Mouse (Mus musculus) heart, embryonic 12.5 days (tissue): ENCODE data around the gene Rps6ka4. TPM values are rescaled to one million over a fixed set of nuclear protein-coding genes. Genes with fewer than 3 reads are reported as not detected.

Experiments
- ATAC-seq: fragments of 200-750 bp; cut with Nextera tagmentation; 2 replicates; pipeline ENCODE4 v1.8.0; 2017; ENCODE audit warnings: moderate TSS enrichment, moderate library complexity; ENCODE audit not compliant: insufficient number of reproducible peaks, low FRiP score
- H3K27ac ChIP-seq: fragments of 300-500 bp; sonication (generic); 2 replicates; pipeline ENCODE4 v1.5.1; 2016; ENCODE audit warnings: mild to moderate bottlenecking, moderate library complexity; ENCODE audit not compliant: poor library complexity, severe bottlenecking
- H3K27me3 ChIP-seq: fragments of 300-500 bp; sonication (generic); replicated peaks from 2 replicates; pipeline ENCODE4 v1.6.1; 2016; ENCODE audit warnings: mild to moderate bottlenecking, moderate library complexity
- H3K36me3 ChIP-seq: fragments of 300-500 bp; sonication (generic); 2 replicates; pipeline ENCODE4 v1.6.1; 2016; ENCODE audit warnings: mild to moderate bottlenecking, moderate library complexity
- H3K4me1 ChIP-seq: fragments of 300-500 bp; sonication (generic); replicated peaks from 2 replicates; pipeline ENCODE4 v1.6.1; 2016; ENCODE audit warnings: mild to moderate bottlenecking
- H3K4me2 ChIP-seq: fragments of 300-500 bp; sonication (generic); 2 replicates; pipeline ENCODE4 v1.6.1; 2016; ENCODE audit warnings: mild to moderate bottlenecking, moderate library complexity
- H3K4me3 ChIP-seq: fragments of 300-500 bp; sonication (generic); 2 replicates; pipeline ENCODE4 v1.5.1; 2016; ENCODE audit warnings: mild to moderate bottlenecking
- H3K9ac ChIP-seq: fragments of 300-500 bp; sonication (generic); 2 replicates; pipeline ENCODE4 v1.6.1; 2016; ENCODE audit warnings: mild to moderate bottlenecking, moderate library complexity
- H3K9me3 ChIP-seq: fragments of 300-500 bp; sonication (generic); replicated peaks from 2 replicates; pipeline ENCODE4 v1.6.1; 2016; ENCODE audit warnings: mild to moderate bottlenecking, moderate library complexity
- WGBS: fragments of 180-500 bp; shearing (Covaris S2); methylation state at CpG from one replicate; pipeline ENCODE4 v1.1.7; 2016; 5-methylcytosine and 5-hydroxymethylcytosine counted together
- polyA plus RNA-seq: library from polyadenylated mRNA; unstranded; fragments of >200 nt; fragmentation: Nextera tagmentation; extraction: Ambion mirVana; gene quantifications from 2 replicates; pipeline ENCODE4 v1.2.1, GENCODE M21; 2016

The Rps6ka4 gene
- polyA plus RNA-seq, 1 experiment from 2014 or later: 14.8 TPM

DNA sequence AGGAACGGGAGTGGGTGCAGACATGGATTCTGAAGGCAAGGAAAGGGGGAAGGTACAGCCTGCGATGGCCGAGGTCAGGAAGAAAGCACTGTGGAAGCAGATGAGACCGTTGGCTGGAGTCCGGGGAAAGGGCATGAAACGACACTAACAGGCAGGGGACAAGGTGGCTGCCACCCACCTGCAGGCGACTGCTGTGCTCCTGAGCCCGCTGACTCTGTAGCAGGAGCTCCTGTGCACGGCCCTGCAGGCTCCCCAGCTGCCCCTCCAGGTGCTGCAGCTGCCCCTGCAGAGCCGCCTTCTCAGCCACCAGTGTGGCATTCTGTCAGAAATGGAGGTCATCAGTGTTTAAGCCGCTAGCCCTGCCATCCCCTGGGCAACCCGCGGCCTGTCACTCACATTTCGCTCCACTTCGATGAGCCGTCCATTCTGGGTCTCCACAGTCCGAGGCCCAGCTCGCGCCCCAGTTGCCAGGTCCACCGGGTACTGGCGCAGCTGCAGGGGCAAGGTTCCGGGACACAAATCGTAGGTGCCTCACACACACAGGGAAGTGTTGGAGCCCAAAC, 9.2 kb upstream of the Rps6ka4 start:
- peaks cover 9% of the 10 kb centered on the region for H3K4me1 ChIP-seq
- no peak overlapping the region for H3K9ac ChIP-seq
- peaks cover 79% of the 10 kb centered on the region for H3K27me3 ChIP-seq
- ATAC-seq: no peak
- no peak overlapping the region for H3K27ac ChIP-seq
- no peak overlapping the region for H3K4me2 ChIP-seq
- 65% methylated on average over 23 of the region's 23 CpGs for WGBS
- no peak overlapping the region for H3K4me3 ChIP-seq
- no peaks in the 10 kb centered on the region for H3K36me3 ChIP-seq
- no peaks in the 10 kb centered on the region for H3K9me3 ChIP-seq

DNA sequence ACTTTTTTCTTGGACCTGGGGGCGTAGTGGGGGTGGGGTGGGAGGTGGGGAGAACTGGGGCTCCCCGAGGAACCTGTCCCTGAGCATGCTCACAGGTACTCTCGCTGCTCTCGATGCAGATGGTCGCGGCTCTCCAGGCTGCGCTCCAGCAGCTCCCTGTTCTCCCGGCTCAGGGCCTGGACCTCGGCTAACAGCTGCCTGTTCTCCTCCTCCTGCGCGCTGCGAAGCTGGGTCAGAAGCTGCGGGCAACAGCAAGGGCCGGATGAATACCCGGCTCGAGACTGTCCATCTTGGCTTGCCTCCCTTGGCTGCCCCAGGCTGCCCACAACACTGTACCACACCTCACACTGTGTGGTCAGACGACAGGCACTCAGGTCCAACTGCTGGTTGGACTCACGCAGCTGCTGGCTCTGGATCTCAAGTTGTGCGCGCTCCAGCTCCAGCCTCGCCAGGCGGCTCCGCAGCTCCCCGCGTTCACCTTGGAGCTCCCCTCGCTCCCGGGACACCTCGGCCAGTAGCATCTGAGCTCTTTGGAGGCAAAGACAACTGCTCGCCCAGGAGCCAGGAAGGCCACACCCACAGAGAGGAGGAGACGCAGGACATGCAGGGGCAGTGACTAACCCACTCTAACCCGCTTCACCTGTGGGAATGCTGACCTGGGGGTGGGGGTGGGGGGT, 7.5 kb upstream of the Rps6ka4 start:
- Histone ChIP-seq H3K27me3 (peaks cover 76% of the 10 kb centered on the region), H3K9ac (peak overlapping the region; percentile 42; the same call in 1 of the 2 replicates), H3K4me2 (peak overlapping the region; percentile 56), H3K4me3 (peak overlapping the region; percentile 21), H3K4me1 (peaks cover 9% of the 10 kb centered on the region), H3K9me3 (no peaks in the 10 kb centered on the region), H3K36me3 (no peaks in the 10 kb centered on the region), H3K27ac (no peak overlapping the region)
- ATAC-seq: no peak
- WGBS: 8% methylated on average over 31 of the region's 31 CpGs

DNA sequence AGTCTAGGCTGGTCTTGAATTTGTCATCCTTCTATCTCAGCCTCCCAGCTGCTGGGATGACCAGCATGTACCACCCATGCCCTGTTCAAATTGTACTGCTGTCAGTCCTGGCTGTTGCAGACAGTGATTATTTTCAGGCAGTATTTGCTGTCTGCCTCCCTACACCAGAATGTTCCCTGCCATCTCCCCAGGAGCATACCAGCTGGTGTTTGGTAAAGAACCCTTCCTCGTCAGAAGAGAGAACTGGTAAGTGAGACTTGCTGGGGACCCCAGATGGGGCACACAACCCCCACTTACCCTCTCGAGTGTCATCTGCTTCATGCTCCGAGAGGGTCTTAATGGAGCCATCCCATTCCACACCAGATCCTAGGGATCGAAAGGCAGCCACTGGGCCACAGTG, 5.6 kb upstream of the Rps6ka4 start:
- 70% methylated on average over 4 of the region's 4 CpGs for WGBS

DNA sequence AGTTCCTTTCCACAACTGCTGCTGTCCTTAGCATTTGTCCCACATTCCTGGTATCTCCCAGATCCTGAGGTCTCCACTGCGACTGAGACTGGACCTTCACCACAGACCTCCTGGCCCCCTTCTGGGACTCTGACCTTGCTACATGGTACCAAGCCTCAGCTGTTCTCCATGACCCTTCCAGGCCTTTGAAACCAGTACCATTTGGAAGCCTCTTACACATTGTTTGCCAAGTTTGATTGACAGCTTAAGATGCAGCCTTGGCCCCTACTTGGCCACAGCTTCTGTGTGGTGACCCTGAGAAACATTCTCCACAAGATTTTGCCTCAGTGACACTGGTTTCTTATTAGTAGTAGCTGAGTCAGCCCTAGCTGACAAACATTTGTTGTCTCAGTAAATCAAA, 1.9 kb upstream of the Rps6ka4 start:
- Histone ChIP-seq H3K9me3 (no peaks in the 10 kb centered on the region), H3K27ac (no peak overlapping the region), H3K4me3 (no peak overlapping the region), H3K4me1 (peaks cover 13% of the 10 kb centered on the region), H3K36me3 (peaks cover 14% of the 10 kb centered on the region), H3K27me3 (peaks cover 72% of the 10 kb centered on the region), H3K4me2 (no peak overlapping the region), H3K9ac (no peak overlapping the region)
- no peak for ATAC-seq
- WGBS: 53% methylated on average over 1 of the region's 1 CpGs

More for the DNA sequence above, 5.6 kb upstream of the Rps6ka4 start:
- H3K4me1 ChIP-seq: peaks cover 12% of the 10 kb centered on the region
- no peak for ATAC-seq
- H3K9ac ChIP-seq: no peak overlapping the region
- no peaks in the 10 kb centered on the region for H3K9me3 ChIP-seq
- peaks cover 85% of the 10 kb centered on the region for H3K27me3 ChIP-seq
- no peak overlapping the region for H3K4me3 ChIP-seq
- no peak overlapping the region for H3K4me2 ChIP-seq
- H3K36me3 ChIP-seq: no peaks in the 10 kb centered on the region
- H3K27ac ChIP-seq: no peak overlapping the region

DNA sequence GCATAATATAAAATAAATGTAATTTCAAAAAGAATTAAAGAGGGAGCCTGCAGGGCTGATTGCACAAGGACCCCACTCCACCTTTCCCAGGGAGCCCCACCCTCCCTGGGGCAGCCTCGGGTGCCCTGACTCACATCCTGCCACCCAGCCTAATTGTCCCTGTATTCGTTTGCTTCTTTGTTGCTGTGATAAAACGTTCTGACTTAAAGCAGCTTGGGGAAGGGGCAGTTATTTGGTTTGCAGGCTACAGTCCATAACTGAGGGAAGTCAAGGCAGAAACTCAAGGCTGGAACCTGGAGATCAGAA, 809 bp upstream of the Rps6ka4 start:
- no peak overlapping the region for H3K27ac ChIP-seq
- H3K4me2 ChIP-seq: peak overlapping the region; percentile 96
- no peak for ATAC-seq
- WGBS: 24% methylated on average over 3 of the region's 3 CpGs
- no peak overlapping the region for H3K9ac ChIP-seq
- no peak overlapping the region for H3K4me3 ChIP-seq
- peaks cover 25% of the 10 kb centered on the region for H3K36me3 ChIP-seq
- H3K9me3 ChIP-seq: no peaks in the 10 kb centered on the region
- H3K4me1 ChIP-seq: peaks cover 13% of the 10 kb centered on the region
- H3K27me3 ChIP-seq: peaks cover 71% of the 10 kb centered on the region

DNA sequence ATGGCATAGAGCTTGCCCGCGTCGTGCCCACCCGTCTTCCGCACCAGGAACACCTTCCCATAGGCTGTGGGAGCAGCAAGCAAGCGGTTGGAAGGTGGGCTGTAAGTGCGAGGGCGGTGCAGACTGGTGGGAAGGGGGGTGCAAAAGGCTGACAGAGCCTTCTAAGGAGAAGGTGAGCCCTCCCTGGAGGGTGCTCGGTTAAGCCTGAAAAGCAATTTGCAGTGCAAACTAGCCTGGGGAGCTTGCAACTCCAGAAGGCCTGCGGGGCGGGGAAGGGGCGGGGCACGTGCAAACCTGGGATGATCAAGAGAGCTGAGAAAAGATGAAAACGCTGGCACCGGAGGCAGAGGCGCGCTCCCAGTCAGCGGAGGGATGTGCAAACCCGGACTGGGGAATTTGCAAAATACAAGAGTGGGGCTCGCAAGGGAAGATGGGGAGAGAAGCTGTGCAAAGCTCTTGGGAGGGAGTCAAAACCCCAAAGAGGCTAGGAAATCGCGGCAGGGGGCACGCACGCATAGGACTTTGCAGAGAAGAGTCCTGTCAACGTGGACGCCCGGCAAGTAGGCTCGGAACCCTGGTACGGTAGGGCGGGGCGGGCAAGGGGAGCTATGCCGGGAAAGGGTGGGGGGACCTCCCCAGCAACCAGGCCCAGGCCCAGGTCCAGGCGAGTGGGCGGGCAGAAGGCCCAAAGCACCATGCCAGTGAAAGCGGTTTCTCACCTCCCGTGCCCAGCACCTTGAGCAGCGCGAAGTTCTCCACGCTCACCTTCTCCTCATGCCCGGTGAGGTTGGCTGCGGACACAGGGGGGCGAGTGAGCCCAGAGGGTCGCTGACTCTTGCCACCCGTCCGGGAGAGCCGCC, 591 bp downstream of the Rps6ka4 start:
- Histone ChIP-seq H3K4me1 (peaks cover 13% of the 10 kb centered on the region), H3K9ac (peak overlapping the region; percentile 82), H3K4me3 (peak overlapping the region; percentile 75), H3K27ac (no peak overlapping the region), H3K4me2 (peak overlapping the region; percentile 96), H3K9me3 (no peaks in the 10 kb centered on the region), H3K27me3 (peaks cover 67% of the 10 kb centered on the region), H3K36me3 (peaks cover 27% of the 10 kb centered on the region)
- 2% methylated on average over 46 of the region's 46 CpGs for WGBS
- ATAC-seq: peak; percentile 44

DNA sequence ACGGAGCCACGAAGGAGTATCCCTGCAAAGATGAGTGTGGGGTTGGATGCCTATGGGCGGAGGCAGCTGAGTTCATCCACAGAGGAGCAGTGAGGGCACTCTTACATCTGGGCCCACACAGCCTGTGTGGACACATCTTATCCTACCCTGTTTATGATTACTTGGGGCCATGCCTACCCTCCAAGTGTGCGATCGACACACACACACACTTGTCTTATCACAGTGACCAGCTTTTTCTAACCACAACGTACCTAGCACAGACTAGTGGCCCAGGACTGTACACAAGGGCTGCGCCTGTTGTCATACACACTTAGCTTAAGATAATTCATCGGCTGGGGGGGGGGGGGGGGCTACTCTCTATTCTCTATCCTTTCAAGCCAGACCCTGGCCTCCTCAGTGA, 8.1 kb downstream of the Rps6ka4 start:
- Histone ChIP-seq H3K27ac (no peak overlapping the region), H3K4me3 (no peak overlapping the region), H3K9ac (no peak overlapping the region), H3K4me2 (no peak overlapping the region), H3K36me3 (peaks cover 51% of the 10 kb centered on the region), H3K9me3 (no peaks in the 10 kb centered on the region), H3K27me3 (peaks cover 75% of the 10 kb centered on the region), H3K4me1 (peaks cover 16% of the 10 kb centered on the region)
- 81% methylated on average over 8 of the region's 8 CpGs for WGBS
- no peak for ATAC-seq

DNA sequence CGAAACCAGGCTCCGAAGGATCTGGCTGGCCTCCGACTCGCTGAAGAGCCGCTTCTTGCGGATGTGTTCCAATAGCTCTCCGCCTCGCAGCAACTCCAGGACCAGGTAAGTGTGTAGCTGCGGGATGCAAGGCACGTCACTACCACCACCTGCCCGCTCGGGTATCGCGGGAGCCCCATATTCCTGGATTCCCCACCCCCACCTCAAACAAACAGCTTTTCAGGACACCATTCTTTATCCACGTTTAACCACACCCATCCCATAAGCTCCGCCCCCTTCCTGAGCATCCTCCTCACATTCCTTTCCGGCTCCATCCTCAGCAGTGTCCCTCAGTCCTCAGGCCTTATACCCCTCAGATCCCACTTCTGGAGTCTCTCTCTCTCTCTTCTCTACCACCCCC, 9.1 kb downstream of the Rps6ka4 start:
- Histone ChIP-seq H3K27me3 (peaks cover 66% of the 10 kb centered on the region), H3K4me3 (peak overlapping the region; percentile 0; the same call in 1 of the 2 replicates), H3K9ac (no peak overlapping the region), H3K4me2 (peak overlapping the region; percentile 50), H3K4me1 (peaks cover 16% of the 10 kb centered on the region), H3K27ac (no peak overlapping the region), H3K9me3 (no peaks in the 10 kb centered on the region), H3K36me3 (peaks cover 41% of the 10 kb centered on the region)
- WGBS: 24% methylated on average over 17 of the region's 17 CpGs
- ATAC-seq: no peak

DNA sequence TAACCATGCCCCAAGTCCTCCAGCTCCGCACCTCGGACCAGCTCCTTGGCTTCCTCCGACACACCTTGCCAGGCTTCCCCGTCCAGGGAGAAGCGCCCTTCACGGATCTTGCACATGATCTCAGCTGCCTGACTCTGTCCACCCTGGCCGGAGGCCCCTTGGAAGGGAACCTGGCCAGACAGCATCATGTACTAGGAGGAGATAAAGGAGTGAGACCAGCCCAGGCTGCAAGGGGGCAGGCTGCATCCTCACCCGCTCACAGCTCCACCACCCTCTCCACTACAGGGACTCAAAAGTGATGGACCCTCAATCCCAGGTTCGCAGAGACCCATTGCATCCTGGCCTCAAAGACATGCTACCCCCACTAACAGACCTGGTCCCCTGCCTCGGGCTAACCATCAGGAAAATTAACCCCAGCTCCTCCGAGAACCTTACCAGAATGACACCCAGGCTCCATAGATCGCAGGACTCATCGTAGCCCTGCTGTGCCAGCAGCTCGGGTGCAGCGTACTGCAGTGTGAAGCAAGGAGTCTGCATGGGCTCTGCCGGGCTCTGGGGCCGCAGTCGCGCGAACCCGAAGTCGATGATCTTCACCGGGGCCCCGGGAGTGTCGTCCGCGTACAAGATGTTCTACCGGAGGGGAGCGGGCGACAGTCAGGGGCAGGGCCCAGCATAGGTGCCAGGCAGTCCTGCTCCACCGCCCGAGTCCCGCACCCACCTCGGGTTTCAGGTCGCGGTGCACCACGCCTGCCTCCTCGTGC, 9.7 kb downstream of the Rps6ka4 start:
- no peak overlapping the region for H3K9ac ChIP-seq
- H3K9me3 ChIP-seq: no peaks in the 10 kb centered on the region
- no peak overlapping the region for H3K27ac ChIP-seq
- peaks cover 68% of the 10 kb centered on the region for H3K27me3 ChIP-seq
- H3K4me2 ChIP-seq: peak overlapping the region; percentile 50
- WGBS: 17% methylated on average over 38 of the region's 38 CpGs
- no peak for ATAC-seq
- H3K36me3 ChIP-seq: peaks cover 41% of the 10 kb centered on the region
- peaks cover 16% of the 10 kb centered on the region for H3K4me1 ChIP-seq
- peak overlapping the region; percentile 17 for H3K4me3 ChIP-seq

DNA sequence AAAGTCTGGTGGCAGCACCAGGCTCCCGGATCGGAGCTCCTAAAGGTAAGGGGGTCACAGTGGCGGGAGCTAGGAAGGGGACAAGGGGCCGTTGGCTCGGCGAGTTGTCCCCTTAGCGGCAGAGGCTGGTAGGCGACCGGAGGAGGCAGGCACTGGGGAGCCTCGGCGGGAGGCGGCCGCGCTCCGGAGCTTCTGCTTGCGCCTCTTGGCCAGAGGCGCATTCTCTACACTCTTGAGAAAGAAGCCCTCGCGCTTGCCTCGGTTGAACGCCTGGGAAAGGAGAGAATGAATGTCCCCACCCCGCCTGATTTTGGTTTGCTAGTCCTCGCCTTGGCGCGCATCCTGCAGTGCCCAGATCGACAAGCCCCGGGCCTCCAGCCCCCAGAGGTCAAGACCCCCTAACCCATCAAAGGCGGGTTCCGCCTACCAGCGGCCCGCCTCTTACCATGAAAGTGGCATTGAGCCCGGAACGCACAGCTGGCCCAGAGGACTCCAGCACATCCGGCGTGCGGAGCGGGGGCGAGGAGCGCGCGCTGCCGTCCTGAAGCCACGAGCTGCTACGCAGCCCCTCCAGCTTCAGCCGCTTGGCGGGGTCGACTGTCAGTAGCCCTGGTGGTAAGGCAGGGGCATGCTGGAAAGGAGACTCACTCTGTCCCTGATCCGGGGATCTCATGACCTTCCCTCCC, 10.4 kb downstream of the Rps6ka4 start:
- peak overlapping the region; percentile 17 for H3K4me3 ChIP-seq
- peaks cover 16% of the 10 kb centered on the region for H3K4me1 ChIP-seq
- H3K36me3 ChIP-seq: peaks cover 40% of the 10 kb centered on the region
- ATAC-seq: no peak; the same call in 1 of the 2 replicates
- no peaks in the 10 kb centered on the region for H3K9me3 ChIP-seq
- no peak overlapping the region for H3K9ac ChIP-seq
- H3K27me3 ChIP-seq: peaks cover 64% of the 10 kb centered on the region
- WGBS: 7% methylated on average over 48 of the region's 48 CpGs
- peak overlapping the region; percentile 50 for H3K4me2 ChIP-seq
- H3K27ac ChIP-seq: no peak overlapping the region
